Mouse (Mus musculus) kidney, postnatal 0 days (tissue): ENCODE data around the gene Prg4. TPM values are rescaled to one million over a fixed set of nuclear protein-coding genes. Genes with fewer than 3 reads are reported as not detected.

Experiments used
- ATAC-seq: fragments of 200-750 bp; cut with Nextera tagmentation; replicated peaks from 2 replicates; pipeline ENCODE4 v1.8.0; 2017; ENCODE audit warnings: low read depth, moderate number of reproducible peaks, moderate TSS enrichment, moderate library complexity; ENCODE audit not compliant: low FRiP score
- DNase-seq: peaks from one replicate; pipeline ENCODE4 v3.0.0-alpha.2; 2016; ENCODE audit warnings: low spot score
- H3K27ac ChIP-seq: fragments of 300-500 bp; sonication (generic); 2 replicates; pipeline ENCODE4 v1.5.1; 2014; ENCODE audit warnings: mild to moderate bottlenecking
- H3K27me3 ChIP-seq: fragments of 300-500 bp; sonication (generic); 2 replicates; pipeline ENCODE4 v1.6.1; 2014; ENCODE audit warnings: low read length, mixed read lengths; ENCODE audit not compliant: insufficient read depth
- H3K36me3 ChIP-seq: fragments of 300-500 bp; sonication (generic); 2 replicates; pipeline ENCODE4 v1.6.1; 2014; ENCODE audit warnings: low read length, mixed read lengths; ENCODE audit not compliant: insufficient read depth
- H3K4me1 ChIP-seq: fragments of 300-500 bp; sonication (generic); replicated peaks from 2 replicates; pipeline ENCODE4 v1.6.1; 2014; ENCODE audit warnings: antibody characterized with exemption, low read length, mixed read lengths; ENCODE audit not compliant: insufficient read depth
- H3K4me2 ChIP-seq: fragments of 300-500 bp; sonication (generic); 2 replicates; pipeline ENCODE4 v1.6.1; 2014; ENCODE audit warnings: mild to moderate bottlenecking, low read length, moderate library complexity, mixed read lengths
- H3K4me3 ChIP-seq: fragments of 300-500 bp; sonication (generic); replicated peaks from 2 replicates; pipeline ENCODE4 v1.5.1; 2014; ENCODE audit warnings: low read depth, low read length
- H3K9ac ChIP-seq: fragments of 300-500 bp; sonication (generic); 2 replicates; pipeline ENCODE4 v1.6.1; 2014; ENCODE audit warnings: low read depth, low read length
- H3K9me3 ChIP-seq: fragments of 300-500 bp; sonication (generic); replicated peaks from 2 replicates; pipeline ENCODE4 v1.6.1; 2016; ENCODE audit warnings: low read length, inconsistent platforms, mixed read lengths
- CTCF ChIP-seq: IDR thresholded peaks from 2 replicates; pipeline ENCODE4 v1.5.1; 2016; ENCODE audit warnings: antibody characterized with exemption, low read depth, mild to moderate bottlenecking, moderate library complexity
- WGBS: fragments of 180-500 bp; shearing (Covaris S2); extraction: QIAGEN DNeasy Blood & Tissue Kit; methylation state at CpG from one replicate; pipeline ENCODE4 v1.1.7; 2014; 5-methylcytosine and 5-hydroxymethylcytosine counted together
- polyA plus RNA-seq: library from polyadenylated mRNA; unstranded; fragments of >200 nt; fragmentation: Nextera tagmentation; extraction: Ambion mirVana; gene quantifications from 2 replicates; pipeline ENCODE4 v1.2.1, GENCODE M21; 2015

Gene Prg4
- polyA plus RNA-seq = 0.30 and 0.33 TPM in 2 replicates

GRCm38 (mm10) chr1:150466132-150466531, at the start of gene Prg4:
Gene Prg4 (minus strand): TSS chr1:150466165.
- no peak for TF ChIP-seq CTCF

GRCm38 (mm10) chr1:150513041-150513440, 47.1 kb upstream of the Prg4 start:
- Histone ChIP-seq H3K4me1 (no peaks in the 10 kb centered on the region), H3K9ac (no peak overlapping the region), H3K36me3 (no peaks in the 10 kb centered on the region), H3K27ac (no peak overlapping the region), H3K9me3 (no peaks in the 10 kb centered on the region), H3K4me2 (no peak overlapping the region), H3K27me3 (no peaks in the 10 kb centered on the region), H3K4me3 (no peak overlapping the region)
- no peak for ATAC-seq
- no peak for TF ChIP-seq CTCF
- no peak for DNase-seq
- WGBS = 87% methylated on average over 2 of the region's 2 CpGs

More at GRCm38 (mm10) chr1:150466132-150466531, at the start of gene Prg4:
- no peaks in the 10 kb centered on the region for H3K36me3 ChIP-seq
- 68% methylated on average over 3 of the region's 3 CpGs for WGBS
- no peak within 1 kb of the TSS for H3K27ac ChIP-seq
- ATAC-seq (no peak), DNase-seq (peak; percentile 73)
- H3K4me2 ChIP-seq = no peak within 1 kb of the TSS
- no peak within 1 kb of the TSS for H3K9ac ChIP-seq
- no peaks in the 10 kb centered on the region for H3K9me3 ChIP-seq
- no peaks in the 10 kb centered on the region for H3K27me3 ChIP-seq
- H3K4me1 ChIP-seq = no peaks in the 10 kb centered on the region
- H3K4me3 ChIP-seq = no peak within 1 kb of the TSS

- H3K4me3 ChIP-seq = no peak overlapping the region
- H3K9ac ChIP-seq = no peak overlapping the region
- no peak for TF ChIP-seq CTCF
- ATAC-seq (no peak), DNase-seq (no peak)
- no peak overlapping the region for H3K4me2 ChIP-seq
- no peaks in the 10 kb centered on the region for H3K36me3 ChIP-seq
- no peaks in the 10 kb centered on the region for H3K9me3 ChIP-seq
- H3K27me3 ChIP-seq = no peaks in the 10 kb centered on the region
- no peak overlapping the region for H3K27ac ChIP-seq
- WGBS = 56% methylated on average over 2 of the region's 2 CpGs
- no peaks in the 10 kb centered on the region for H3K4me1 ChIP-seq
Measured at GRCm38 (mm10) chr1:150505794-150506193, 39.8 kb upstream of the Prg4 start.

- no peaks in the 10 kb centered on the region for H3K4me1 ChIP-seq
- H3K36me3 ChIP-seq = no peaks in the 10 kb centered on the region
- H3K9ac ChIP-seq = no peak overlapping the region
- no peak overlapping the region for H3K4me2 ChIP-seq
- DNase-seq (no peak), ATAC-seq (no peak)
- no peak overlapping the region for H3K27ac ChIP-seq
- TF ChIP-seq CTCF = no peak
- no peaks in the 10 kb centered on the region for H3K9me3 ChIP-seq
- no peak overlapping the region for H3K4me3 ChIP-seq
- no peaks in the 10 kb centered on the region for H3K27me3 ChIP-seq
- WGBS = 71% methylated on average over 4 of the region's 4 CpGs
Measured at GRCm38 (mm10) chr1:150503321-150503720, 37.4 kb upstream of the Prg4 start.

- no peak for TF ChIP-seq CTCF
- H3K4me2 ChIP-seq = no peak overlapping the region
- ATAC-seq = no peak
- no peak overlapping the region for H3K4me3 ChIP-seq
- H3K27me3 ChIP-seq = no peaks in the 10 kb centered on the region
- no peak overlapping the region for H3K27ac ChIP-seq
- no peaks in the 10 kb centered on the region for H3K9me3 ChIP-seq
- WGBS = 82% methylated on average over 2 of the region's 2 CpGs
- H3K4me1 ChIP-seq = no peaks in the 10 kb centered on the region
- DNase-seq = no peak
- H3K36me3 ChIP-seq = no peaks in the 10 kb centered on the region
- no peak overlapping the region for H3K9ac ChIP-seq
Measured at GRCm38 (mm10) chr1:150498177-150498576, 32.2 kb upstream of the Prg4 start.

- peak; percentile 64 for TF ChIP-seq CTCF
- ATAC-seq (no peak), DNase-seq (peak; percentile 67)
- no peak overlapping the region for H3K4me3 ChIP-seq
- H3K9me3 ChIP-seq = no peaks in the 10 kb centered on the region
- H3K27ac ChIP-seq = no peak overlapping the region
- H3K27me3 ChIP-seq = no peaks in the 10 kb centered on the region
- no peak overlapping the region for H3K9ac ChIP-seq
- H3K4me2 ChIP-seq = no peak overlapping the region
- 44% methylated on average over 2 of the region's 2 CpGs for WGBS
- no peaks in the 10 kb centered on the region for H3K4me1 ChIP-seq
- no peaks in the 10 kb centered on the region for H3K36me3 ChIP-seq
Measured at GRCm38 (mm10) chr1:150497690-150498089, 31.7 kb upstream of the Prg4 start.
